Mouse (Mus musculus): Measurements from ENCODE around the gene Gm28053.

The Gm28053 gene

DNA sequence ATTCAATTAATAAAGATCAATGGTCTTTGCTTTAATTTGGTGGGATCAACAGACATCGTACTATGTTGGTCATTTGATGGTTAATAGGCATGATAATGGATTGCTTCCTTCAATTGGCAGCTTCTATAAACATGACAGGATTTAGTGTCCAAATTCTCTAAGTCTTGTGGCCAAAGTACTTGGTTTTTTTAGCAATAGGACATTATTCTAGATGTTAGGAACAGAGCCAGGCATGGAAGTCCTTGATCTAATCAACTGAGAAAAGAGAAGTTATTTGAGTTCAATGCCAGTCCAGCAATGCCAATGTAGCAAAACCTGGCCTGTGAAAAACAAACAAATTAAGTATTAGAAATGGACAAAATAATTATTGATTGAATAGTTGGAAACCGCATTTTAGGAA lies 67.2 kb downstream of the Gm28053 start:
- in situ Hi-C loops (cut with MboI, MseI): loop anchor here in 1 of 2 experiments (10.0 kb wide), 1 partner anchor 491 kb away; no protein-coding TSS in a partner anchor

DNA sequence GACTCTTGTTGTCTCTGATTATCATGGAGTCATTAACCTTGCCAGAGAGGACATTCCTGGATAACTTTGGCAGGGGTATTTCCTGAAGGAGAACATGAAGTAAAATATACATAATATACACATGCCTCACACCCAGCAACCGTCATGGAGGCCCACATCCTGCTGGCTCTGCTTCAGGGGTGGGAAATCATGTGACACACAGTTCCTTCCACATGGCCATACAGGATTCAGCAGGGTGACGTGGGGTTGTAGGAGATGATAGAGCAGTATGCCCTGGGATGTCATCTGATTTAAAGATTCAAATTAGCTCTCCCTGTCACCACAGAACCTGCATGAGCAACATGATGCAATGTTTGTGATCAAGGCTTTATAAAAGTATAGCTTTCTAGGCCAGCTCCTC lies 69.5 kb downstream of the Gm28053 start:
- in situ Hi-C loops (cut with MboI, MseI): loop anchor here in 1 of 2 experiments (10.0 kb wide), 1 partner anchor 493 kb away; no protein-coding TSS in a partner anchor

DNA sequence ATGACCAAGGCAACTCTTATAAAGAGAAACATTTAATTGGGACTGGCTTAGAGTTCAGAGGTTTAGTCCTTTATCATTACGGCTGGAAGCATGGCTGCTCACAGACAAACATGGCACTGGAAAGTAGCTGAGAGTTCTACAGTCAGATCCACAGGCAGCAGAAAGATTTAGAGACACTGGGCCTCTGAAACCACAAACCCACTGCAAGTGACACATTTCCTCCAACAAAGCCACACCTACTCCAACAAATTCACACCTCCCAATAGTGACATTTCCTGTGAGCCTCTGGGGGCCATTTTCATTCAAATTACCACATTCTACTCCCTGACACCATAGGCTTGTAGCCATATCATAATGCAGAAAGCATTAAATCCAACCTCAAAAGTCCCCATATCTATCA lies 83.5 kb downstream of the Gm28053 start:
- in situ Hi-C loops (cut with MboI, MseI): no loop called here

All from T-helper 17 cell (primary cell).